Mouse (Mus musculus) urinary bladder, postnatal 10 days (tissue): ENCODE results near the gene Sertad3.
A peak's percentile ranks its signal among the peaks of the same experiment; 100 is the strongest.
"Not testable (repeated sequence)": the region's sequence is repeated elsewhere in the genome, so short reads cannot be mapped to it uniquely, and the experiment has no call there.

Experiments
- DNase-seq: peaks from one replicate; pipeline ENCODE4 v3.0.0; 2022; ENCODE audit warnings: low spot score

Gene Sertad3

DNA sequence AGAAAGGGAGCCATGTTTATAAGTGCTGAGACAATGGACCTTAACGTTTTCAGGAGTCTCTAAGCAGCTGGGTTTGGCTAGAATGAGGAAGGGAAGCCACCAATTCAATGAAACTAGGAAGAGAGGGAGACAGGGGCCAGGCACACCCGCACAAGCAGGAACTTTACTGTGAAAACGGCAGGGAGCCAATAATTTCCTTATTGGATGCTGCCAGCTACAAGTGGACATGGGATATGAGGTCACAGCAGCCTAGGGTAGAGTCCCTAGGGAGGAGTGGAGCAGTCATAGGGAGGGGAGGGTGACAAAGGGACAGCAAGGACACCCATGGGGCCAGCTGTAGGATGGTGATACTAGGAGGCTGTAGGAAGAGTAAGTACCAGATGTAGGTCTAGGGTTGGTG lies 19.5 kb downstream of the Sertad3 start:
- DNase-seq, result no peak

DNA sequence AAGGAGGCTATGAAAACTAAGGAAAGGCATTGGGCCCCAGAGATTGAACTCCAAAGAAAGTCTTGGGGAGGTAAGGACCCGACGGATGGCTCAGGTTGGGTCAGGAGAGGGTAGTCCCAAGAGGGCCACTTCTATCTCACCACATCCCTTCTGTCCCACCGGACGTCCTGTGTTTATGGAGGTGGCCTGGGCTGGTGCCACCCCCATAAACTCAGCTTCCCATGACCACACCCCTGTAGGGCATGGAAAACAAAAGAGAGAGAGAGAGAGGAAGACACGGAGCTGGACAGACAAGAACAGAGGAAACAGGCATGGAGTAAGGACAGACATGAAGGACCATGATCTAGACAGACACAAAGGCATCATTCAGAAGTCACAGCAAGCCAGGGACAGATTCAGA lies 19.9 kb downstream of the Sertad3 start:
- DNase-seq, result no peak

DNA sequence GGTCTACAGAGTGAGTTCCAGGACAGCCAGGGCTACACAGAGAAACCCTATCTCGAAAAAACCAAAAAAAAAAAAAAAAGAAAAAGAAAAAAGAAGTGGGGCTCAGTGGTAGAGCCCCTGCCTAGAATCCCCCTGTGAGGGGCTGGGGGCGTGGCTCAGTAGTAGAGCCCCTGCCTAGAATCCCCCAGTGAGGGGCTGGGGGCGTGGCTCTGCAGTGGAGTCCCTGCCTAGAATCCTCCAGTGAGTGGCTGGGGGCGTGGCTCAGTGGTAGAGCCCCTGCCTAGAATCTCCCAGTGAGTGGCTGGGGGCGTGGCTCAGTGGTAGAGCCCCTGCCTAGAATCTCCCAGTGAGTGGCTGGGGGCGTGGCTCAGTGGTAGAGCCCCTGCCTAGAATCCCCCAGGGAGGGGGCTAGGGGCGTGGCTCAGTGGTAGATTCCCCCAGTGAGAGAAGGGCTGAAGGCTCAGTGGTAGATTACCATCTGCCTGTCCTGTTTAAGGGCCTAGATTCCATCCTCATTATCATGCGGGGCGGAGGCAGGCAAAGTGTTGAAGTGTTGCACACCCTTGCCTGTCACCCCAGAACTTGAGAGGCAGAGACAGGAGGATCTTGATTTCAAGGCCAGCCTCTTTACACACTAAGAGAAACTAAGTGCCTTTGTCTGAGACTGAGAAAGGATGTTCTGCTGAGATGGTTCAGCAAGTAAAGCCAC lies 21.2 kb downstream of the Sertad3 start:
- DNase-seq, result not testable (repeated sequence)

DNA sequence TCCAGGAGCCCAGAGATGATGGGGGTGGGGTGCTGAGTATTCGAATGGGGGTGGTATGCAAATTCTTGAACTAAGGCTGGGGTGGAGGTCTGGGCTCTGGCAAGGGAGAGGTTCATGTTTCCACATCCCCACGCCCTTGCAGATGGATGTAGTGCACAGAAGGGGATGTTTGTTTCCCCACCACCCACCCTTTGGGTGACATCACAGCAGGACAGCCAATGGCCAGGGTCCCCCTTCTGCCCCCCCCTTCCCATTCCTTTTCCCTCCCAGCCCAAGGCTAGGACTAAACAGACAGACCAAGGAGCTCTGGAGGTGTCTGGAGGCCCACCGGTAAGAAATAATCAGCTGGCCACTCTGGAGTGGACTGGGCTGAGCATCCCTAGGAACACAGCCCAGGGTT lies 25.5 kb downstream of the Sertad3 start, which contains the start of gene Prx:
Gene Prx (plus strand): TSS at position 289 of the 400 bp plus-strand sequence.
- no peak for DNase-seq

DNA sequence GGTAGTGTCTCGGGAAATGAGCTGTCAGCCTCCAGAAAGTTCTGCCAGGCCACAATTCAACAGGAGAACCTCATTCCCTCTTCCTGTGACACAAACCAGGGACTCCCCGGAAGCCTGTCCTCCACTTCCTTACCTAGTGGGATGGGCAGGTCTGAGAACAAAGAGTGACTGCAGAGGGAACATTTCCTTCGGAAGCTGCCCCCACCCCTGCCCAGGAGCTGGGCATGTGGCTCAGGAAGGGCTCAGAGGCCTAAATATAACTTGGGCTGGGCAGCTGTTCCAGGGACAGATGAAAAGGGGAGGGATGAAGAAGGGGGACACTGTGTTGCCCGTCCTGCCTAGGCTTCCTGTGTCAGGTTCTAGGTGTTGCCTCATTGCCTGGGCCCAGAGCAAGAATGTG lies 28.1 kb downstream of the Sertad3 start:
- no peak for DNase-seq

DNA sequence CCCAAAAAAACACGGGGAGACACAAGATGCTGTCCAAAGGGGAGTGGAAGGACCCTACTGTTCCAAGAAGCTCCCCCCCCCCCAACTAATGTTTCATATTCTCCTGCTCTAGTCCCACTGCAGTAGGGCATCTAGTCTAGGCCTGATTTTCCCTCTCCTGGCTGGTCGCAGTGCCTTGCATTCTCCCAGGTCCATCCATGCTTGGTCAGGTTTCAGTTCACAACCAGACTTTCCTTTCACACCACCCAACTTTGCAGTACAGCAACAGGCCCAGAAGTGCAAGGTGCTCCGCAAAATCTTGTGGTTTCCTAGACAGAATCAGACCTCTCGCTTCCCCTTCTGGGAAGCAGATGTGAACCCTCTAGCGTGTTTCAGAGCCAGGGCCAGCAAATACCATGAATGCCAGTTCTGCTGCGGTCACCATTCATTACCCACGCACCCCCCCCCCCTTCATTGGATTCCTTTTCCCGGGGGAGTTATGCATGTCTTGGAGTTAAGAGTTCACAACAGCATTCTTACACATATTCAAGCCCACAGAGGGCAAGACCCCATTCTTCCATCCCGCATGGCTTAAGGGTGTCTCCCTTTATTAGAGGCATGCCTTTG lies 33.3 kb downstream of the Sertad3 start:
- no peak for DNase-seq

DNA sequence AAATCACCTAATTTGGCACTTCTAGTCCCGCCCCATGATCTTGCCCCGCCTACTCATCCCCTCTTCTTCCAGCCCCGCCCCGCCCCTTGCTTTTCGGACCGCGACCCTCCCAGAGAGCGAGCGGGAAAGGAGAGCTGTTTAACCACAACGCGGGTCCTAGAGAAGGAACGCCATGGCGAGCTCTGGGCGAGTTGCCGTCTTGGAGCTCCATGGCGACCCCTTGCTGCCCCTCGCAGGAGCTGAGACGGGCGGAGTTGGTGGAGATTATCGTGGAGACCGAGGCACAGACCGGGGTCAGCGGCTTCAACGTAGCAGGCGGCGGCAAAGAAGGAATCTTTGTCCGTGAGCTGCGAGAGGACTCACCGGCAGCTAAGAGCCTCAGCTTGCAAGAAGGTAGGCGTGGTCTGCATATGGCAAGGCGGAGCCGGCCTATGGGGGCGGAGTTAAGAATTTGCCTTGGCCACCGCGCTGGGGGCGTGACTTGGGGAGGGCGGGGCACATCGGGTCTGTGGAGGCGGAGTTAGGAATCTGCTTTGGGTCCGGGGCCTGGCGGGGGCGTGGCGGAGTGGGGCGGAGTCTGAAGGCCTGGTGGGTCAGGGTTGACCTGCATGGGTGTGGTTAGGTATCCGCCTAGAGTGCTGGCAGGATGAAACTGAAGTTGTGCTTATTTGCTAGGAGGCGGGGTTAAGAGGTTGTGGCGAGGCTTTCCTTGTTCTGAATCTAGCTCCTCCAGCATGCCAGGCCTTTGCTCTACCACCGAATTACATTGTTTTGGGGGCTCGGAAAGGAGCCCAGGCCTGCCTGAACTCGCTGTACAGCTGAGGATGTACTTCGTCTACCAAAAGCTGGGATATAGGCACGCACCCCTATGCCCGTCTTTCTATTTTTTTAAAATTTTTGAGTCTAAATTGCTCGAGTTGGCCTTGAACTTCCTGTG lies 34.4 kb downstream of the Sertad3 start:
- DNase-seq, result peak; percentile 97

DNA sequence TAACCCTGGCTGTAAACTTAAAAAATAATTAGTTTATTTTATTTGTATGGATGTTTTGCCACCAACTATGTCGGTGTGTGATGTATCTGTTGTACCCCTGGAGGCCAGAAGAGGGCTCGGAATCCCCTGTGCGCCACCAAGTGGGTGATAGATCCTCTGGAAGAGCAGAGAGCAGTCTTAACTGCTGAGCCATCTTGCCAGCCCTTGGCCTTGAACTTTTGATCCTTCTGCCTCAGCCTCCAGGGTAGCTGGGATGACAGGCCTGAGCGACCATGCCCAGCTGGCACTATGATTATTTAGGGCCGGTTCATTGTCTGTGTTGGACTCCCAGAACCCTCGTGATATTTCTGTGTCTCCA lies 35.1 kb downstream of the Sertad3 start:
- no peak for DNase-seq

DNA sequence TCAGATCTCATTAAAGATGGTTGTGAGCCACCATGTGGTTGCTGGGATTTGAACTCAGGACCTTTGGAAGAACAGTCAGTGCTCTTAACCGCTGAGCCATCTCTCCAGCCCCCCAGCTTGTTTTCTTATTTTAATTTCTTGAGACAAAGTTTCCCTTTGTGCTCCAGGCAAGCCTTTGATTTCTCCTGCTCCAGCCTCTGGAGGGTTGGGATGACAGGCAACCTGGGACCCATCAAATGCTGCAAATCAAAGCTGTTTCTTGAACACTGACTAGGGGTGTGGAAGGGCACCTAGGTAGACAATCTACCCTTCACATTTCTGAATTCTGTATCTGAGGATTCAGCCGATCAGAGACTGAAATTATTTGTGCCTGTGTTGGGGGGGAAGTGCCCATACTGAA lies 37.2 kb downstream of the Sertad3 start:
- DNase-seq, result no peak

DNA sequence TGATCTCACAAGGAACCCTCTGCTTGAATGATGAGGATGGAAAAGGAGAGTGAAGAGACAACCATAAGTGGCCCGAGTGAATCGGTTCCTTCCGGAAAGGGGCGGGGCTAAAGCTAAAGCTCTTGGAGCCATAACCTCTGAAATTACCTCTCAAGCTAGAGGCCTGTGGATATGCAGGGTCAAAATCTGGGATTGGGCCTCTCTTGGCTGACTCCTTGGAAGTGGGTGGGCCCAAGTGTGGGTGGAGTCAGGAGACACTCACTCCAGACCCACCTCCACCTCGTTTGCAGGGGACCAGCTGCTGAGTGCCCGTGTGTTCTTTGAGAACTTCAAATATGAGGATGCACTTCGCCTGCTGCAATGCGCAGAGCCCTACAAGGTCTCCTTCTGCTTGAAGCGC lies 41.4 kb downstream of the Sertad3 start:
- DNase-seq, result no peak

DNA sequence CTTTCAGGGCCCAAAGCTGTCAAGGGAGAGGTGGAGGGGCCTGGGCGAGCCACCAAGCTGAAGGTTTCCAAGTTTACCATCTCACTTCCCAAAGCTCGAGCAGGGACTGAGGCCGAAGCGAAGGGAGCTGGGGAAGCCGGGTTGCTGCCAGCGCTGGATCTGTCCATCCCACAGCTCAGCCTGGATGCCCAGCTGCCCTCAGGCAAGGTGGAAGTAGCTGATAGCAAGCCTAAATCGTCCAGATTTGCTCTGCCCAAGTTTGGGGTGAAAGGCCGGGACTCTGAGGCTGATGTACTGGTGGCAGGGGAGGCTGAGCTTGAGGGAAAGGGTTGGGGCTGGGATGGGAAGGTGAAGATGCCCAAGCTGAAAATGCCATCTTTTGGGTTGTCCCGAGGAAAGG lies 44.7 kb downstream of the Sertad3 start:
- DNase-seq, result no peak

DNA sequence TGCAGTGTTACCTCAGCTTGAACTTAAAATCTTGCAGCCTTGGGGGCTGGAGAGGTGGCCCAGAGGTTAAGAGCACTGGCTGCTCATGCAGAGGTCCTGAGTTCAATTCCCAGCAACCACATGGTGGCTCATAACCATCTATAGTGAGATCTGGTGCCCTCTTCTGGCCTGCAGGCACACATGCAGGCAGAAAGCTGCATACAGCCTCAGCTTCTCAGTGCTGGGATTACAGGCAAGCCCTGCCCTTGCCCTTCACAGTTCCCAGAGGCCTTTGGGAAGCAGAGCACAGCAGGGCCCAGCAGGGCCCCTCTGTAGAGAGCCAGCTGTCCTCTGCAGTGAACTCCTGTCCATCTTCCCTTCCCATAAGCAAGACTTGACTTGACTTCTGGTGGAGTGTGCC lies 46.5 kb downstream of the Sertad3 start:
- no peak for DNase-seq

DNA sequence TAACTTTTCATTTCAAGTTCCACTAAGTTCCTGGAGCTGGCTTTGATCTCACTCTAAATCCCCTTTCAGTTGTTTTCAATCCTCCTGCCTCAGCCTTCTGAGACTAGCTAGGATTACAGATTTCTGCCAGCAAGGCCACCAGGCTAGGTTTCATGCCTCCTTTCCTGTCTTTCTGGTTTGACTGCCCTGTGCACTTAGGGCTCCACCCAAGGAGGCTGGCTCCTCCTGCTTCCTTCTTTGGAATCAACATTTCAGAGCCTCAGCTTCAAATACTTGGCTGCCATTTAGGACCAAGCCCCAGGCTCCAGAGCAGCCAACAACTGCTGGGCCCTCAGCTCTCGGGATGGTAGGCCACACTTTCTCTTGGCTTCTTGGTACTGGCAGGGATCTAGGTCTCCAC lies 47.0 kb downstream of the Sertad3 start:
- no peak for DNase-seq

DNA sequence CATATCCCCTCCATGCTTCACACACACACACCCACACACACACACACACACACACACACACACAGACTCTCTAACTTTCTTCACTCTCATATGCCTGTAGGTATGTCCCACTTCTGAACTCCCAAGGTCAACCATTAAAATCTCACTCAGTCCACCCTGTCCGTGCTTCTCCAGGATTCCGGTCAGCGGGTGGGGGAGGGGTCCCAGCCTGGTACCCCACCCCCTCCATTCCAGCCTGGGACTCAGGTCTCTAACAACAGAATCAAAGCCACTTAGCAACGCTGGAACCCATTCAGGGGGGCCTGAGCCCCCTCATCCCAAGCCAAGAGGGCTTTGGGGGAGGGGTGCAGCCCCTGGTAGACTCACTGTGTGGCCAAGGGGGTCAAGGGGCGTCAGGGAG lies 49.4 kb downstream of the Sertad3 start, which contains the start of gene Hipk4:
Gene Hipk4 (plus strand): TSS at position 301 of the 400 bp plus-strand sequence.
- DNase-seq, result no peak

DNA sequence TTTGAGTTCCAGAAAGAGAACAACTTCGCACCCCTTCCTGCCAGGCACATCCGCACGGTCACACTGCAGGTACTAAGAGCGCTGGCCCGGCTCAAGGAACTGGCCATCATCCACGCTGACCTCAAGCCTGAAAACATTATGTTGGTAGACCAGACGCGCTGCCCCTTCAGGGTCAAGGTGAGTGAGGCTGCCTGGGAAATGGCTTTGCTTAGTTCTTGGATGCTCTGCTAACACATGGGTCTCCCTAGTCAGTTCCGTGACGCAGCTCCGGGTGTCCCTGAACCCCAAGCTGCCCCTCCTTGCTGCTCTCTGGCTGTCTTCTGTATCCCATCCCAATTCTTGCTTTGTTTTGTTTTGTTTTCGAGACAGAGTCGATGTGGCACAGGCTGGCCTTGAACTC lies 50.2 kb downstream of the Sertad3 start:
- DNase-seq, result no peak

DNA sequence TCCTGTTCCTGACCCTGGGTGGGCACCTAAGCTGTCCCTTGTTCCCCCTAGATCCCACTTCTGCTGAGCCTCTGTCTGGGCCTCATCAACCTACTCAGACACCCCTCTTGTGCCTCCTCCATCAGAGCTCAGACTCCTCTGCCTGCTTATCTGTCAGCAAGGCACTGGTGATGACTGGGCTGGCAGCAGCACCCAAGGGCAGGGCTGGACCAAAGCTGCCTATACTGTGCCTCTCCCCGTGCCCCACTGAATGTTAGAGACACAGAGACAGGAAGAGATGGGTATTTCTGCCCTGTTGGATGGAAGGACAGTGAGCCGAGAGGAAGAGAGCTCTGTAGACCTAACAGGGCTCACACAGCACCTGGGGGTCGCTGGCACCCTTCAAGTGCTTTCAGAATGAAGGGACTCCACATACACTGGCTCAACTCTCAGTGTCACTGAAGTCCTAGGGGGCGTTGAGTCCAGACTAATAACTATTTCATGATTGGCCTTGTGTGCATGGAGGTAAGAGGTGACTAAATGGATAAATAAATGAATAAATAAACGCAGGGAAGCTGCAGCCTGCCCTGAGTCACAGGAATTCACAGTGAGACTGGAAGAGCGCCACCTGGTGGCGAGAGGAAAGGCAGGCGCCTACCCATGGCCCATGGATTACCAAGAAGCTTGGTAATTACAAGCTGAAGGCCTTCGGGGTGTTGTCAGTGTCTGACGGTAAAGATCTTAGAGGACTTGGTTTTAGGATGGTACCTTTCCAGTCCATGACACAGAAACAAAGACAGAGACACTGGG lies 52.7 kb downstream of the Sertad3 start:
- DNase-seq, result no peak
